Mouse (Mus musculus) spleen, adult 2 months (tissue): Measurements from ENCODE around the gene F3. TPM values are rescaled to one million over a fixed set of nuclear protein-coding genes. Genes with fewer than 3 reads are reported as not detected.

Source experiments
- DNase-seq, 2 experiments: peaks; one replicate each; pipeline versions ENCODE4 v3.0.0 to v3.0.0-alpha.2; 2012 to 2021; ENCODE audit warnings: low spot score in 2 of 2, low read depth in 1 of 2
- H3K27ac ChIP-seq: fragments of 200-500 bp; 2 replicates; pipeline ENCODE4 v1.5.1; 2012; ENCODE audit warnings: low read length, inconsistent platforms; ENCODE audit not compliant: insufficient read depth
- H3K27me3 ChIP-seq: fragments of 200-500 bp; 2 replicates; pipeline ENCODE4 v1.6.1; 2012; ENCODE audit warnings: mild to moderate bottlenecking, moderate library complexity, low read length, inconsistent platforms; ENCODE audit not compliant: control insufficient read depth, insufficient read depth
- H3K36me3 ChIP-seq: fragments of 200-500 bp; 2 replicates; pipeline ENCODE4 v1.6.1; 2012; ENCODE audit warnings: mild to moderate bottlenecking, low read length, inconsistent platforms; ENCODE audit not compliant: control insufficient read depth, insufficient read depth
- H3K4me1 ChIP-seq: fragments of 200-500 bp; 2 replicates; pipeline ENCODE4 v1.6.1; 2011; ENCODE audit warnings: inconsistent platforms; ENCODE audit not compliant: control insufficient read depth, insufficient read depth, insufficient read length
- H3K4me3 ChIP-seq: fragments of 200-500 bp; 2 replicates; pipeline ENCODE4 v1.5.1; 2011; ENCODE audit warnings: mild to moderate bottlenecking, inconsistent platforms; ENCODE audit not compliant: insufficient read depth, insufficient read length; ENCODE audit errors: extremely low read depth
- CTCF ChIP-seq: fragments of 200-500 bp; IDR thresholded peaks from 2 replicates; pipeline ENCODE4 v1.5.1; 2011; ENCODE audit warnings: mild to moderate bottlenecking, inconsistent platforms; ENCODE audit not compliant: insufficient read depth, insufficient read length, insufficient replicate concordance; ENCODE audit errors: extremely low read depth
- POLR2A ChIP-seq: fragments of 200-500 bp; IDR thresholded peaks from 2 replicates; pipeline ENCODE4 v1.6.1; 2011; ENCODE audit warnings: low read depth, low read length, inconsistent platforms
- WGBS: fragments of 180-500 bp; shearing (Covaris S2); methylation state at CpG from one replicate; pipeline ENCODE4 v1.1.7; 2018; 5-methylcytosine and 5-hydroxymethylcytosine counted together
- polyA plus RNA-seq: library from polyadenylated mRNA; depleted of rRNA; stranded (reverse); fragments of >200 nt; gene quantifications from 2 replicates; pipeline ENCODE4 v1.2.3, GENCODE M21; 2012

The F3 gene
- polyA plus RNA-seq, 1 experiment: 3.1 TPM

DNA sequence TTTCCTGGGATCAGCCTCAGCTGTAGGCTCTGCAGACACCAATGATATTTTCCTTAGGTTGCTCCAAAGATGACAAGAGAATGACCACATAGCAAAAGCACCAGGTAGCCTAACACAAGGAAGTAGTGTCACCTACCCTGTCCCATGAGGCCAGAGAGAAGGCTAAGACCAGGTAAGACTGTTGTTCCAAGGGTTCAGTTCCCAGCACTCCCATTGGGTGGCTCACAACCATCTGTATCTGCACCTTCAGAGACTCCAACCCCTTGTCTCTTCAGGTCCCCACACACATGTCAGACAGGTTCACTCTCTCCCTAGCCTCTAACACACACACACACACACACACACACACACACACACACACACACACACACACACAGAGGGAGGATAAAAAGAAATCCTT lies 8.0 kb upstream of the F3 start:
- DNase-seq: no peak
- no peak for TF ChIP-seq POLR2A
- Histone ChIP-seq H3K4me3 (no peak overlapping the region), H3K36me3 (no peaks in the 10 kb centered on the region), H3K27ac (no peak overlapping the region), H3K4me1 (no peaks in the 10 kb centered on the region), H3K27me3 (no peaks in the 10 kb centered on the region)

DNA sequence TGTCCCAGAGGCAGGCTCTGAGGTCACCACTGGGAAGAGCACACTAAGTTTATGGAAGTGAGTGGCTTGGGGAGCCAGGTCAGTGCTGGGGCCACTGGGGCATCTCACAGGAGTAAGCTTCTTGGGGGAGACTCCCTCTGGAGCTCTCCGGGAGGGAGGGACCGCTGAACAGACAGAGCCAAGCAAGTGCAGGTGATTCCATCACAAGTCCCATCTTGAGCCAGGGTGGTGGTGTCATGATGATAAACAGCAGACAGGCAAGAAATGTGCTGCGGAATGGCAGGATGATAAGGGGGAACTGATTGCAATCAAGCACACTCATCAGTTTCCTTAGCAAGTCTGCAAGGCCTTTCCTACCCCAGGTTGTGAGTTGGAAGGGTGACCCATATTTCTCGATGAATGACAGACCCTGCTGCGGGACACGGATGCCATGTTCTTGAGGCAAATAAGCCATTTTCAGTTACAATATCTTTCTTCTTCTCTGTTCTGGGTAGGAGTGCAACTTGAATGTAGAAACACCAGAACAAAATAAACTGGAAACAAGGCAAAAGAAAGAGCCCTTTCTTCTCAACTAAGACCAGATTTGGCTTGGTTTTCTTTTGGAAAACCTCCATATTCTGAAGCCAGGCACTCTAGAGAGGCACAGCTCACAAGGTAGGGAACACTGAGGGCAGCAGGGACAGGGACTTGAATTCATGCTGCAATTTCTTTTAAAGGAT lies 7.4 kb upstream of the F3 start:
- no peak for DNase-seq
- TF ChIP-seq POLR2A: no peak
- 66% methylated on average over 6 of the region's 6 CpGs for WGBS
- Histone ChIP-seq H3K4me1 (no peaks in the 10 kb centered on the region), H3K4me3 (no peak overlapping the region), H3K27ac (no peak overlapping the region), H3K27me3 (no peaks in the 10 kb centered on the region), H3K36me3 (no peaks in the 10 kb centered on the region)

GRCm38 (mm10) chr3:121716480-121716879 lies 6.9 kb upstream of the F3 start:
- H3K27me3 ChIP-seq: no peaks in the 10 kb centered on the region; the same call in 1 of the 2 replicates
- peaks cover 2% of the 10 kb centered on the region; the same call in 1 of the 2 replicates for H3K4me1 ChIP-seq
- no peak for DNase-seq
- no peak overlapping the region for H3K27ac ChIP-seq
- no peaks in the 10 kb centered on the region for H3K36me3 ChIP-seq
- no peak overlapping the region for H3K4me3 ChIP-seq
- no peak for TF ChIP-seq CTCF
- TF ChIP-seq POLR2A: no peak
- 75% methylated on average over 5 of the region's 5 CpGs for WGBS

DNA sequence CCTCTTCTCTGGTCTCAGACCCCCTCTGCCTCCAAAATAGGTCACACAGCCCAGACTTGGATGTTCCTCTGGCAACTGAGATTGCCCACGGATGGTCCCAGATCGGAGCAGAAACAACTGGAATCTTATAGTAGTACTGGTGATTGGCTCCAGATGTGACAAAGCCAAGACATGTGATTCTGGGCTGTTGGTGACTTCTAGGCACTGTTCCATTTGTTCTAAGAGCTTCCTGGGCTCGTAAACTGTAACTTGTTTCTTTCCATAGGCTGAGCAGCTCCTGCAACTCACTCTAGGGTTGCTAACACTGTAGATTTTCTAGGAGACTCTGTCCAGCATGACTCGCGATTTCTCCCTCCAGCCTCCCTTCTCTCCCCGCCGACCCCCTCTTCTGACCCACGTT lies 4.7 kb upstream of the F3 start:
- Histone ChIP-seq H3K36me3 (no peaks in the 10 kb centered on the region), H3K4me3 (no peak overlapping the region), H3K27ac (no peak overlapping the region), H3K27me3 (peaks cover 7% of the 10 kb centered on the region), H3K4me1 (peaks cover 8% of the 10 kb centered on the region)
- DNase-seq: no peak
- WGBS: 90% methylated on average over 8 of the region's 8 CpGs
- TF ChIP-seq CTCF (no peak), POLR2A (no peak)

- Histone ChIP-seq H3K4me1 (peaks cover 8% of the 10 kb centered on the region), H3K27me3 (peaks cover 9% of the 10 kb centered on the region), H3K27ac (no peak overlapping the region), H3K36me3 (no peaks in the 10 kb centered on the region), H3K4me3 (no peak overlapping the region)
- no peak for TF ChIP-seq POLR2A
- no peak for TF ChIP-seq CTCF
- no peak for DNase-seq
- WGBS: 92% methylated on average over 3 of the region's 3 CpGs
Measured at GRCm38 (mm10) chr3:121719701-121720100, 3.6 kb upstream of the F3 start.

DNA sequence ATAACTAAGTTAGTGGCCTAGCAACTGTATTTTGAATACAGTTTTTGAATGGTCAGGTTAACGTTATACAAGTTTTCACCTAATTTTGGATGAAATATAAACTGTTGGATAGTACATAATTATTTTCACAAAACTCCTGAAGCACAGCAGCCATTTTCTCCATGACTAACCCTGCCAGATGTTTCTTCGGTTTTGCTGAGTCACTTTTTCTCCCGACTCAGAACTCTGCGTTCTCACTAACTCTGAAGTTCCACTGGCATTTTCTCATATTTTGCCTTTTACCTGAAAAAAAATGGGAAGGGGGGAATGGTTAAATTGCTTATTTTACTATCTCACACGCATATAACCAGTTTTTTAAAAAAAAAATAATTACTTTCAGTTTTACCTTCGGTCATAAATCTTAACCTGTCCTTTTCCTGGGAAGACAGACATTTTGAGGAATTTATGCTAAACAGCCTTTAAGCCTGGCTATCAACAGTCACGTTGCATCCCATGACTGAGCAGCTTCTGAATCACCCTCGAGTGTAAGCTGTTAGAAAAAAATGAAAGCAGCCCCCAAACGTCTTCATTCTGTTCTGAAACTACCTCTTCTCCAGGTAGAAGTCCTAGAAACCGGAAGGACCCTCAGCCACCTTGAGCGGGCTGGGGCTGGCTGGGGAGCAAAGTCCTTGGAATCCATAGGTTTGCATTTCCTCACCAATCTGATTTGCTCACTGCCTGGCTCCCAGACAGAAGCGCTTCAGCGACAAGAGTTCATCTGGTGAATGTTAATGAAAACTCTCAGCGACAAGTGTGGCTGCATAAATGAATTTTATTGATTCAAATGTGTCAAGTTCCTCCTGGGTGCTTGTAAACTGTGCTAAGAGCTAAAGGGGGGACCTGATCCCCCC lies 2.3 kb upstream of the F3 start:
- WGBS: 24% methylated on average over 14 of the region's 14 CpGs
- TF ChIP-seq POLR2A (no peak), CTCF (no peak)
- H3K4me3 ChIP-seq: no peak overlapping the region; the same call in 1 of the 2 replicates
- no peaks in the 10 kb centered on the region for H3K36me3 ChIP-seq
- H3K27ac ChIP-seq: no peak overlapping the region
- H3K27me3 ChIP-seq: peaks cover 9% of the 10 kb centered on the region
- DNase-seq: no peak
- peaks cover 8% of the 10 kb centered on the region for H3K4me1 ChIP-seq

DNA sequence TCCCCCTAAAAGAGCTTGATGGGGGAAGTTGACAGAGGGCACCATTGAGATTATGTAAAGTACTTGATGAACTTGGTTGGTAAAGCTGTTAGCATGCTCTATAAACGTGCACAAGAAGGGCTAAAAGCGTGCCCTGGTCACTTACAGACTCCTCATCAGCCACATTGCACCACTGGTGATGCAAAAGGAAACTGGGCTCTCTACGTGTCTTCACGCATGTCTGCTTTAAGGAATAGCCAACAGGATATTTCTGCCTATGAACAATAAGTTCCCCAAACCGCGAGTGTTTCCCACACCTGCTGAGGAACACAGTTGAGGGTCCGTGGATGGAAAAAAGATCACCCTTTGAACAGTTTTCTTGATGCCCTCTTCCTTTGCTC lies 1.7 kb upstream of the F3 start:
- H3K27ac ChIP-seq: no peak overlapping the region
- H3K27me3 ChIP-seq: peaks cover 9% of the 10 kb centered on the region
- peaks cover 8% of the 10 kb centered on the region for H3K4me1 ChIP-seq
- no peaks in the 10 kb centered on the region for H3K36me3 ChIP-seq
- no peak overlapping the region for H3K4me3 ChIP-seq
- TF ChIP-seq POLR2A: no peak
- TF ChIP-seq CTCF: no peak
- WGBS: 12% methylated on average over 7 of the region's 7 CpGs
- no peak for DNase-seq
